9 mouse cellular contexts compared by ENCODE assay signal in genomic region chr5:109596647-109597046, GRCm38 (mm10). TPM values are rescaled to one million over a fixed set of nuclear protein-coding genes. Genes with fewer than 3 reads are reported as not detected.
DNase-seq lines count a peak whose midpoint lies in the region; ATAC-seq and TF ChIP-seq lines count a peak whose summit lies in the region.
"Had no signal": no experiment of that assay in that cellular context is flagged by ENCODE, and none has a peak within 500 bp of the region (broad histone marks: within the 10 kb centered on the region; RNA-seq: fewer than 3 reads in every experiment).

No protein-coding gene starts in this region.

- peak; percentile 59 for TF ChIP-seq CTCF in lung, embryonic 14.5 days (IDR thresholded peaks at IDR 0.05; ENCODE audit: low read depth)

- no peak overlapping the region for H3K27ac ChIP-seq in heart, embryonic 12.5 days (ENCODE audit: poor library complexity, severe bottlenecking)
- no peak overlapping the region for H3K27ac ChIP-seq in lung, embryonic 14.5 days (ENCODE audit: low read depth)
- H3K27ac ChIP-seq: heart, embryonic 15.5 days had no signal

- no peaks in the 10 kb centered on the region for H3K36me3 ChIP-seq in heart, embryonic 12.5 days
- no peaks in the 10 kb centered on the region for H3K36me3 ChIP-seq in lung, embryonic 14.5 days (ENCODE audit: insufficient read depth)
- H3K36me3 ChIP-seq: heart, embryonic 15.5 days had no signal

- DNase-seq in heart, adult 18-20 months, result peak; percentile 7 to 33
- peak; percentile 65 for DNase-seq in A20 (ENCODE audit: low read depth, low spot score)
- DNase-seq in ZHBTc4 (ENCODE audit: low read depth, low spot score), result peak; percentile 67
- peak; percentile 7 for DNase-seq in lung, embryonic 14.5 days
- DNase-seq in cerebellum, postnatal 4 days (ENCODE audit: low spot score in 2 of 2), result no peak
- no peak for DNase-seq in cerebellum, postnatal 25 days
- DNase-seq in right cerebral cortex, adult 2 months (ENCODE audit: low spot score in 2 of 2), result no peak

- WGBS in heart, embryonic 12.5 days, result 23% methylated on average over 5 of the region's 5 CpGs
- WGBS in lung, embryonic 14.5 days, result 31% methylated on average over 5 of the region's 5 CpGs

- no peak overlapping the region for H3K4me2 ChIP-seq in heart, embryonic 12.5 days
- no peak overlapping the region for H3K4me2 ChIP-seq in lung, embryonic 14.5 days
- H3K4me2 ChIP-seq: heart, embryonic 15.5 days had no signal

- no peak overlapping the region for H3K4me3 ChIP-seq in heart, embryonic 12.5 days
- no peak overlapping the region for H3K4me3 ChIP-seq in lung, embryonic 14.5 days (ENCODE audit: low read depth, low read length)
- H3K4me3 ChIP-seq: heart, embryonic 15.5 days had no signal

- no peaks in the 10 kb centered on the region for H3K4me1 ChIP-seq in heart, embryonic 12.5 days (replicated peaks)
- no peaks in the 10 kb centered on the region for H3K4me1 ChIP-seq in lung, embryonic 14.5 days (ENCODE audit: insufficient read depth)
- H3K4me1 ChIP-seq: heart, embryonic 15.5 days had no signal

- H3K9ac ChIP-seq in heart, embryonic 12.5 days, result no peak overlapping the region
- no peak overlapping the region for H3K9ac ChIP-seq in lung, embryonic 14.5 days
- H3K9ac ChIP-seq: heart, embryonic 15.5 days had no signal

- peaks cover 20% of the 10 kb centered on the region for H3K9me3 ChIP-seq in heart, embryonic 12.5 days (replicated peaks)
- no peaks in the 10 kb centered on the region for H3K9me3 ChIP-seq in lung, embryonic 14.5 days (ENCODE audit: low read depth, low read length)
- H3K9me3 ChIP-seq: heart, embryonic 15.5 days had no signal

- ATAC-seq in heart, embryonic 12.5 days (ENCODE audit: insufficient number of reproducible peaks, low FRiP score), result no peak
- no peak for ATAC-seq in lung, embryonic 14.5 days (ENCODE audit: insufficient read depth)

- H3K27me3 ChIP-seq in heart, embryonic 12.5 days (replicated peaks), result no peaks in the 10 kb centered on the region
- no peaks in the 10 kb centered on the region for H3K27me3 ChIP-seq in lung, embryonic 14.5 days (ENCODE audit: insufficient read depth, low read length)
- H3K27me3 ChIP-seq: heart, embryonic 15.5 days had no signal

RNA-seq across cellular contexts. Expression of gene Crlf2, which starts 37.9 kb away (rescaled TPM):
- total RNA-seq in heart, adult 18-20 months (2021), result 1 to 10 TPM; 6.4 to 8.5 TPM
- 9.1 TPM in 2 replicates for polyA plus RNA-seq in heart, embryonic 12.5 days (2016; fragmentation: Nextera tagmentation; extraction: Ambion mirVana)
- 10.7 and 10.9 TPM in 2 replicates for polyA plus RNA-seq in lung, embryonic 14.5 days (2014; fragmentation: Nextera tagmentation; extraction: Ambion mirVana)

Comparison
In these comparisons a context has a peak if more than half of its experiments do, and no peak if none do; other contexts are left out.
1. DNase-seq: peak in heart, adult 18-20 months (2 of 2), A20 (single experiment), ZHBTc4 (single experiment) and lung, embryonic 14.5 days (single experiment); none in cerebellum, postnatal 4 days (0 of 2), cerebellum, postnatal 25 days (0 of 2) and right cerebral cortex, adult 2 months (0 of 2).